Mouse (Mus musculus) C2C12 (cell line): ENCODE measurements around the gene Tmem221.

Source experiments
- CEBPB ChIP-seq: IDR thresholded peaks from one replicate; pipeline ENCODE4 v1.6.1; 2011; ENCODE audit warnings: low read depth, mild to moderate bottlenecking, control low read depth, moderate library complexity
- CTCF ChIP-seq: IDR thresholded peaks from one replicate; pipeline ENCODE4 v1.5.1; 2011; ENCODE audit not compliant: control insufficient read depth, insufficient read depth, insufficient read length
- MAX ChIP-seq: IDR thresholded peaks from one replicate; pipeline ENCODE4 v1.6.1; 2011; ENCODE audit warnings: mild to moderate bottlenecking, control low read depth
- MYOD1 ChIP-seq: IDR thresholded peaks from one replicate; pipeline ENCODE4 v1.6.1; 2011; ENCODE audit warnings: low read depth; ENCODE audit not compliant: control insufficient read depth, insufficient read length
- MYOG ChIP-seq: IDR thresholded peaks from one replicate; pipeline ENCODE4 v1.6.1; 2011; ENCODE audit not compliant: control insufficient read depth, insufficient read length; ENCODE audit errors: extremely low read depth

DNA sequence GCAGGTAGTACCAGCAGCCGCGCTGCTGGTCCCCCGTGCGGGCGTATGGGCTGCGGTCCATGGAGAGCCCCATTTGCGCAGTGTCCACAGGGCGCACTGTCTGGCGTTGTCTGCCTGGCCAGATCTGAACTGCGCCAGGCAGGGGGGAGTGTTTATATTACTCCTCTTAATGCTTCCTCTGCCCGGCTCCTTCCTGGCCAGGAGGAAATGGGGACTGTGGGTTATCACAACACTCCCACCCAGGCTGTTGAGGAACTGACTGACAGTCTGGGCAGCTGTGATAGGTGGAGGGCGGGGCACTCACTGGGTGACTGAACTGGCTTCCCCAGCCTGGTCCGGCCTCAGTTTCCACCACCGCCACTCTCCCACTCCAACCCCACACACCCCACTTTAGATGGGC, 47.0 kb downstream of the Tmem221 start, which contains the start of gene Plvap:
- TF ChIP-seq CEBPB (no peak), CTCF (no peak), MYOG (no peak), MYOD1 (no peak), MAX (no peak)
